26 mouse cellular contexts compared by ENCODE assay signal in the genomic region with DNA sequence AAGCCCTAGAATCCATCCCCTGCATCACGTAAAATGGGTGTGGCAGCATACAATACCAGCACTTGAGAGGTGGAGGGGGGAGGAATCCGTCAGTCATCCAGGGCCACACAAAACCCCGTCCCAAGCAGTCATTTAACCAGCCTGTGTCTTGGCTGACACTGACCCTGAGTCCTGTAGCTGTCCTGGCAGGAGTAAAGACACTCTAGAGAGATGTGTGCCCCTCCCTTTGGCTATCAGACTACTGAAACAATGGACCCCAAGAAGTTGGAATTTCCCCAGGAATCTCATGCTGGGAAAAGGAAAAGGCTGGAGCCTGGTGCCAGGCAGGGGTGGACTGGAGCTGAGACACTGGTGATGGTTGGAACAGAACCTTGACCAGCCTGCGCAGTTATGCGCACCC. TPM values are rescaled to one million over a fixed set of nuclear protein-coding genes. Genes with fewer than 3 reads are reported as not detected.
DNase-seq lines count a peak whose midpoint lies in the region; ATAC-seq and TF ChIP-seq lines count a peak whose summit lies in the region.
"Had no signal": no experiment of that assay in that cellular context is flagged by ENCODE, and none has a peak within 500 bp of the region (broad histone marks: within the 10 kb centered on the region; RNA-seq: fewer than 3 reads in every experiment).

No protein-coding gene starts in this region.

- H3K36me3 ChIP-seq in hindbrain, embryonic 13.5 days = no peaks in the 10 kb centered on the region
- H3K36me3 ChIP-seq in hindbrain, embryonic 14.5 days (replicated peaks; ENCODE audit: control insufficient read depth, insufficient read depth) = no peaks in the 10 kb centered on the region
- H3K36me3 ChIP-seq: embryonic facial prominence, embryonic 15.5 days; forebrain, embryonic 10.5 days; heart, embryonic 13.5 days; hindbrain, embryonic 10.5 days had no signal

- no peak for TF ChIP-seq CTCF in gastrocnemius, adult 2 months (IDR thresholded peaks at IDR 0.05)
- TF ChIP-seq CTCF in lung, adult 2 months (IDR thresholded peaks at IDR 0.05; ENCODE audit: insufficient read depth, low read length) = no peak

- H3K9me3 ChIP-seq in hindbrain, embryonic 13.5 days = no peaks in the 10 kb centered on the region
- H3K9me3 ChIP-seq in hindbrain, embryonic 14.5 days (ENCODE audit: control insufficient read depth, low read length) = no peaks in the 10 kb centered on the region
- H3K9me3 ChIP-seq: embryonic facial prominence, embryonic 15.5 days; forebrain, embryonic 10.5 days; heart, embryonic 13.5 days; hindbrain, embryonic 10.5 days had no signal

- no peak overlapping the region for H3K4me3 ChIP-seq in gastrocnemius, adult 2 months
- H3K4me3 ChIP-seq in hindbrain, embryonic 13.5 days = no peak overlapping the region
- no peak overlapping the region for H3K4me3 ChIP-seq in hindbrain, embryonic 14.5 days (replicated peaks; ENCODE audit: low read length)
- H3K4me3 ChIP-seq in lung, adult 2 months (replicated peaks; ENCODE audit: extremely low read depth, low read depth, low read length) = no peak overlapping the region
- H3K4me3 ChIP-seq: embryonic facial prominence, embryonic 15.5 days; erythroblast, embryonic 14.5 days; forebrain, embryonic 10.5 days; heart, adult 2 months; heart, embryonic 13.5 days; hindbrain, embryonic 10.5 days had no signal

- no peak for ATAC-seq in hindbrain, embryonic 13.5 days (ENCODE audit: low FRiP score)
- no peak; the same call in 1 of the 2 replicates for ATAC-seq in hindbrain, embryonic 14.5 days (ENCODE audit: low FRiP score)
- ATAC-seq: CD4-positive, CD25-positive, alpha-beta regulatory T cell, adult 4 months; forebrain, embryonic 14.5 days; hindbrain, embryonic 16.5 days; inflammation-experienced regulatory T-cells, adult 6 months; intestine, postnatal 0 days; Patski had no signal

- no peak for TF ChIP-seq POLR2A in lung, adult 2 months (IDR thresholded peaks at IDR 0.05; ENCODE audit: borderline replicate concordance, extremely low read depth, low read depth, low read length)

- DNase-seq in gastrocnemius, adult 2 months = no peak
- DNase-seq in gastrocnemius, postnatal 14 days = no peak
- DNase-seq in hindbrain, embryonic 14.5 days (ENCODE audit: low spot score) = no peak
- DNase-seq in lung, postnatal 36 days = peak; percentile 32
- no peak for DNase-seq in lung, adult 2 months
- DNase-seq in cerebellum, postnatal 14 days = no peak
- DNase-seq: adrenal gland, adult 8-10 months; adrenal gland, postnatal 36 days; B cell, adult 2 months; cerebellum, adult 2 months; cerebellum, postnatal 10 days; embryo, embryonic 11 days; heart, adult 2 months; heart, postnatal 14 days had no signal

- H3K4me1 ChIP-seq in hindbrain, embryonic 13.5 days (replicated peaks) = no peaks in the 10 kb centered on the region
- H3K4me1 ChIP-seq in hindbrain, embryonic 14.5 days (replicated peaks; ENCODE audit: control insufficient read depth, insufficient read depth, low read length) = no peaks in the 10 kb centered on the region
- no peaks in the 10 kb centered on the region for H3K4me1 ChIP-seq in lung, adult 2 months (ENCODE audit: control insufficient read depth, insufficient read depth, low read length)
- H3K4me1 ChIP-seq: forebrain, embryonic 10.5 days had no signal

- H3K27ac ChIP-seq in gastrocnemius, adult 2 months = peak overlapping the region; percentile 51; the same call in 1 of the 2 replicates
- H3K27ac ChIP-seq in hindbrain, embryonic 13.5 days = peak overlapping the region; percentile 18; the same call in 1 of the 2 replicates
- H3K27ac ChIP-seq in hindbrain, embryonic 14.5 days = no peak overlapping the region
- H3K27ac ChIP-seq: embryonic facial prominence, embryonic 15.5 days; forebrain, embryonic 10.5 days; heart, adult 2 months; heart, embryonic 13.5 days; hindbrain, embryonic 10.5 days had no signal

- H3K27me3 ChIP-seq in hindbrain, embryonic 13.5 days = no peaks in the 10 kb centered on the region
- no peaks in the 10 kb centered on the region for H3K27me3 ChIP-seq in hindbrain, embryonic 14.5 days (ENCODE audit: control insufficient read depth, insufficient read depth, low read length)
- H3K27me3 ChIP-seq: embryonic facial prominence, embryonic 15.5 days; heart, embryonic 13.5 days; Patski had no signal

- intact Hi-C loops in gastrocnemius, adult 2 months (cut with DNase I) = no loop called here
- intact Hi-C loops in gastrocnemius, postnatal 14 days (cut with DNase I; ENCODE audit: low total_unique reads) = loop anchor here (10.0 kb wide), 1 partner anchor 78 kb away; no protein-coding TSS in a partner anchor

- H3K9ac ChIP-seq in hindbrain, embryonic 13.5 days = no peak overlapping the region
- no peak overlapping the region for H3K9ac ChIP-seq in hindbrain, embryonic 14.5 days
- H3K9ac ChIP-seq: embryonic facial prominence, embryonic 15.5 days; heart, embryonic 13.5 days had no signal

- WGBS in hindbrain, embryonic 13.5 days = 68% methylated on average over 5 of the region's 5 CpGs
- 65% methylated on average over 5 of the region's 5 CpGs for WGBS in hindbrain, embryonic 14.5 days
- WGBS in lung, adult 2 months = 50% methylated on average over 5 of the region's 5 CpGs

- H3K4me2 ChIP-seq in hindbrain, embryonic 13.5 days = no peak overlapping the region
- H3K4me2 ChIP-seq in hindbrain, embryonic 14.5 days (replicated peaks) = no peak overlapping the region
- H3K4me2 ChIP-seq: embryonic facial prominence, embryonic 15.5 days; heart, embryonic 13.5 days had no signal

RNA-seq across cellular contexts. Expression of a gene that starts 15.8 kb away (rescaled TPM):
- 10 to 100 TPM; 19.8 to 26.1 TPM for total RNA-seq in gastrocnemius, adult 2 months (2021)
- total RNA-seq in gastrocnemius, postnatal 14 days (2021) = 10 to 100 TPM; 30.2 to 36.7 TPM
- polyA plus RNA-seq in hindbrain, embryonic 13.5 days (2015; fragmentation: Nextera tagmentation; extraction: Ambion mirVana) = 44.6 and 49.3 TPM in 2 replicates
- 68.0 and 70.4 TPM in 2 replicates for polyA plus RNA-seq in hindbrain, embryonic 14.5 days (2014; fragmentation: Nextera tagmentation; extraction: Ambion mirVana)
- 1.6 and 4.4 TPM in 2 replicates for polyA plus RNA-seq in lung, adult 2 months (2012; rRNA removed)
